Mouse (Mus musculus): Measurements from ENCODE around the gene Gm7347. TPM values are rescaled to one million over a fixed set of nuclear protein-coding genes. Genes with fewer than 3 reads are reported as not detected.
"Not testable (repeated sequence)": the region's sequence is repeated elsewhere in the genome, so short reads cannot be mapped to it uniquely, and the experiment has no call there.

Gene Gm7347
- total RNA-seq (2017) = not detected in 2 replicates

GRCm38 (mm10) chr5:26058481-26058880, at the start of gene Gm7347:
Gene Gm7347 (minus strand): TSS chr5:26058581.
- not testable (repeated sequence) for ATAC-seq (ENCODE audit: extremely low read depth, insufficient number of reproducible peaks, low FRiP score, poor library complexity, severe bottlenecking)

DNA sequence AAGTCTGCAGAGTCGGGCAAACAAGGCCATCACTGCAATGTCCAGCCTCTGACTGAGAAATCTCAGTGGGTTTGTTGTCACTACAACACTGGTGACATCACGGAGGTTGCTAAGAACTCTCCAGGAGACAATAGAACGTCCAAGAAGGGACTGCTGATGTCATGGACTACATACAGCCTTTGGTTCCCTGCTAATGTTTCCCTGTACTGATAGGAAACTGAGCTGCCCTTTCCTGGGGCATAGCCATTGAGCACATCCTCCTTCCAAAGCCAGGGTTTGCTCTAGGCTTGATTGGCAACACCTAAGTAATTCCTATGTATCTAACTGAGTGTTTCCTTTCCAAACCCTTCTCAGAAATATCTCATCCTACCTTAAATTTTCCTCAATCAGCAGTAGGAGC, 46.9 kb upstream of the Gm7347 start, which contains the start of gene 5031410I06Rik:
Gene 5031410I06Rik, minus strand, starts transcription at position 101 of the 400 bp plus-strand sequence.
- ATAC-seq (ENCODE audit: extremely low read depth, insufficient number of reproducible peaks, low FRiP score, poor library complexity, severe bottlenecking) = not testable (repeated sequence)

- not testable (repeated sequence) for ATAC-seq (ENCODE audit: extremely low read depth, insufficient number of reproducible peaks, low FRiP score, poor library complexity, severe bottlenecking)
Observed at GRCm38 (mm10) chr5:26089191-26089590, 30.8 kb upstream of the Gm7347 start, which contains the start of gene Gm10471. Gene Gm10471 (minus strand): TSS chr5:26089291.

- not testable (repeated sequence) for ATAC-seq (ENCODE audit: extremely low read depth, insufficient number of reproducible peaks, low FRiP score, poor library complexity, severe bottlenecking)
Observed at GRCm38 (mm10) chr5:26079023-26079422, 20.6 kb upstream of the Gm7347 start.

- no peak for ATAC-seq (ENCODE audit: extremely low read depth, insufficient number of reproducible peaks, low FRiP score, poor library complexity, severe bottlenecking)
Observed at GRCm38 (mm10) chr5:26070716-26071115, 12.3 kb upstream of the Gm7347 start.

DNA sequence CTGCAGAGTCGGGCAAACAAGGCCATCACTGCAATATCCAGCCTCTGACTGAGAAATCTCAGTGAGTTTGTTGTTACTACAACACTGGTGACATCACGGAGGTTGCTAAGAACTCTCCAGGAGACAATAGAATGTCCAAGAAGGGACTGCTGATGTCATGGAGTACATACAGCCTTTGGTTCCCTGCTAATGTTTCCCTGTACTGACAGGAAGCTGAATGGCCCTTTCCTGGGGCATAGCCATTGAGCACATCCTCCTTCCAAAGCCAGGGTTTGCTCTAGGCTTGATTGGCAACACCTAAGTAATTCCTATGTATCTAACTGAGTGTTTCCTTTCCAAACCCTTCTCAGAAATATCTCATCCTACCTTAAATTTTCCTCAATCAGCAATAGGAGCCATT, 18.9 kb downstream of the Gm7347 start, which contains the start of gene Speer4a:
Gene Speer4a, minus strand, starts transcription at position 101 of the 400 bp plus-strand sequence.
- not testable (repeated sequence) for ATAC-seq (ENCODE audit: extremely low read depth, insufficient number of reproducible peaks, low FRiP score, poor library complexity, severe bottlenecking)

DNA sequence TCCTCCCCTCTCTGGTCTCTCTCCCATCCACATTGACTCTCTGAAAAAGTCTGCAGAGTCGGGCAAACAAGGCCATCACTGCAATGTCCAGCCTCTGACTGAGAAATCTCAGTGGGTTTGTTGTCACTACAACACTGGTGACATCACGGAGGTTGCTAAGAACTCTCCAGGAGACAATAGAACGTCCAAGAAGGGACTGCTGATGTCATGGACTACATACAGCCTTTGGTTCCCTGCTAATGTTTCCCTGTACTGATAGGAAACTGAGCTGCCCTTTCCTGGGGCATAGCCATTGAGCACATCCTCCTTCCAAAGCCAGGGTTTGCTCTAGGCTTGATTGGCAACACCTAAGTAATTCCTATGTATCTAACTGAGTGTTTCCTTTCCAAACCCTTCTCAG, 35.6 kb downstream of the Gm7347 start, which contains the start of gene Gm5862:
Gene Gm5862, minus strand, starts transcription at position 101 of the 400 bp plus-strand sequence.
- ATAC-seq (ENCODE audit: extremely low read depth, insufficient number of reproducible peaks, low FRiP score, poor library complexity, severe bottlenecking) = not testable (repeated sequence)

- peak; percentile 33; the same call in 1 of the 2 replicates for ATAC-seq (ENCODE audit: extremely low read depth, insufficient number of reproducible peaks, low FRiP score, poor library complexity, severe bottlenecking)
Observed at GRCm38 (mm10) chr5:26007697-26008096, 50.7 kb downstream of the Gm7347 start.

DNA sequence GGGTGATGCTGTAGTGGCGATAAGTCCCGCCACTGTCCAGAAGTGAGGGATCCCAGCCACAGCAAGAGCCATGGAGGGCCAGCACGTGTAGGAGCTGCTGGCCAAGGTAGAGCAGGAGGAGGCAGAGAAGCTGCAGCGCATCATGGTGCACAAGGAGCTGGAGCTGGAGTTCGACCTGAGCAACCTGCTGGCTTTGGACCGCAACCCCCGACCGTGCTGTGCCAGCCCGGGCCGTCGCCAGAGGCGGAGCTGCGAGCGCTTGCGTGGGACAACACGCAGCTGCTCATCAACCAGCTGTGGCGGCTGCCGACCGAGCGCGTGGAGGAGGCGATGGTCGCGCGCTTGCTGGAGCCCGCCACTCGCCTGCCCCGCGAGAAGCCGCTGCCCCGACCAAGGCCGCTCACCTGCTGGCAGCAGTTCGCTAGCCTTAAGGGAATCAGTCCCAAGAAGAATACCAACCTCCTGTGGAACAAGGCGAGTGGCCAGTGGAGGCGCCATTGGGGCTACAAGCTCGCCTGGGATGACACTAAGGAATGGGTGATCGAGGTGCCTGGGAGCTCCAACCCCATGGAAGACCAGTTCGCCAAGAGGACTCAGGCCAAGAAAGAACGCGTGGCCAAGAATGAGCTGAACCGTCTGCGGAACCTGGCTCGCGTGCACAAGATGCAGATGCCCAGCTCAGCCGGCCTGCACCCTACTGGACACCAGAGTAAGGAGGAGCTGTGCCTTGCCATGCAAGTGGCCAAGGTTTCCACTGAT, 51.3 kb downstream of the Gm7347 start:
- ATAC-seq (ENCODE audit: extremely low read depth, insufficient number of reproducible peaks, low FRiP score, poor library complexity, severe bottlenecking) = peak; percentile 53

DNA sequence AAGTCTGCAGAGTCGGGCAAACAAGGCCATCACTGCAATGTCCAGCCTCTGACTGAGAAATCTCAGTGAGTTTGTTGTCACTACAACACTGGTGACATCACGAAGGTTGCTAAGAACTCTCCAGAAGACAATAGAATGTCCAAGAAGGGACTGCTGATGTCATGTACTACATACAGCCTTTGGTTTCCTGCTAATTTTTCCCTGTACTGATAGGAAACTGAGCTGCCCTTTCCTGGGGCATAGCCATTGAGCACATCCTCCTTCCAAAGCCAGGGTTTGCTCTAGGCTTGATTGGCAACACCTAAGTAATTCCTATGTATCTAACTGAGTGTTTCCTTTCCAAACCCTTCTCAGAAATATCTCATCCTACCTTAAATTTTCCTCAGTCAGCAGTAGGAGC, 53.7 kb downstream of the Gm7347 start, which contains the start of gene Gm1979:
Gene Gm1979, minus strand, starts transcription at position 101 of the 400 bp plus-strand sequence.
- ATAC-seq (ENCODE audit: extremely low read depth, insufficient number of reproducible peaks, low FRiP score, poor library complexity, severe bottlenecking) = not testable (repeated sequence)

Other genes starting within 250 kb of the Gm7347 start
- 0.23 TPM in 1 of 2 replicates, not detected in the other for gene Gm21663, start 116.2 kb downstream of the Gm7347 start, total RNA-seq (2017)
- 0.23 TPM in 1 of 2 replicates, not detected in the other for gene Gm21671, start 104.2 kb downstream of the Gm7347 start, total RNA-seq (2017)
- not detected in 2 replicates for gene Gm21680, start 85.9 kb downstream of the Gm7347 start, total RNA-seq (2017)
- not detected in 2 replicates for gene Gm21698, start 69.9 kb downstream of the Gm7347 start, total RNA-seq (2017)
- gene Gm1979, start 53.8 kb downstream of the Gm7347 start, total RNA-seq (2017) = not detected in 2 replicates
- not detected in 2 replicates for gene Gm5862, start 35.7 kb downstream of the Gm7347 start, total RNA-seq (2017)
- not detected in 2 replicates for gene Speer4a, start 19.0 kb downstream of the Gm7347 start, total RNA-seq (2017)
- gene Gm10471, start 30.7 kb upstream of the Gm7347 start, total RNA-seq (2017) = not detected in 2 replicates
- not detected in 2 replicates for gene 5031410I06Rik, start 46.8 kb upstream of the Gm7347 start, total RNA-seq (2017)
- not detected in 2 replicates for gene Gm10220, start 62.8 kb upstream of the Gm7347 start, total RNA-seq (2017)
- gene Gm7361, start 199.1 kb upstream of the Gm7347 start, total RNA-seq (2017) = not detected in 2 replicates